Mouse (Mus musculus): ENCODE measurements around the gene Snrnp48.

Gene Snrnp48

DNA sequence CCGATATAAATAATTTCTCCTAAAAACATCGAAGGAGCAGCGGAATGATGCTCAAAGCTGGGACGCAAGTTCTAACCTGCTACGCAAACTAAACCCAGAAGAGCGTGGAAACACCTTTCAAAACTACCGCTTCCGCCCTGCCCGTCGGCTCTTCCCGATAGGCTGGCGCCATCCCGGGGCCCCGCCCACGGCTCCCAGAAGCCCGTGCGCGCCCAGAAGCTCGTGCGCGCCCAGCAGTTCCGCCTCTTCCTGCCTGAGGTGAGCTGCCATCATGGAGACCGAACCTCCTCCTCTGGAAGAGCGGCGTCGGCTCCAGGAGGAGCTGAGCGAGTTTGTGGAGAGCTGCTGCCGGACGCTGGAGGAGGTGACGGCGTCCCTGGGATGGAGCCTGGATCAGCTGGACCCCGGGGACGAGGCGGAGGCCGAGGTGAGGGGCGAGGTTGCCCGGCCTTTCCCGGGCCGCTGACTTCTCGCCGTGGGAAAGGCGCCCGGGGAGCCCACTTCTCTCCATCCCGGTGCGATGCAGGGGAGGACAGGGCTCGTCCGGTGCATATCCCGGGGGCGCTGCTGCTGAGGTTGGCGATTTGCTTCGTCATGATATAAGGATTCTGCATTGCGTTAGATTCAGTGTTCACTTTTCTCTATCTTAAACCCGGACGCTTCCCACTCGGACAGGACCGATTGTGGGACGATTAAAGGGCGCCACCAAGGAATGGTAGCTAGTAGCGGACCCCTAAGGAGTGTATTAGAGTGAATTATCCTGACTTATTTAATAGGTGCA is at the start of gene Snrnp48:
TSS of gene Snrnp48 (plus strand) at position 237 of the 781 bp plus-strand sequence.
- peak; percentile 72 for DNase-seq (ENCODE audit: low read depth, low spot score)

DNA sequence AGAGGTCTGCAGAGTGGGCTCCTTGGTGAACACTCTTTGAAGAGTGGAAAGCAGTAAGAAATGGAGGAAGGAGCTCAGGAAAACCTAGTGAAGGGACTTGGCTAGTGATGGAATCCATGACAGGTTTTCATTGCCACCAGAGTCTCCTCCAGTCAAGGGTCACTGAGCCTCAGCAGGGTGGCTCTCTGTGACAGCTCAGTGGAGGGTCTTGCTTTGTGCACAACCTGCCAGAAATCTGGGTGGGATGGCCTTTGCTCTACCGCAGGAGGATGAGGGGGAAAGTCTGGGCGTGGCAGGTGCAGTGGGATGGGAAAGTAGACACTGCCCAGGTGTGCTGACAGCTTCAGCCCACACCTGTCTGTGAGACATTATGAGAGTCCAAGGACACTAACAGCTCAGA is 49.2 kb upstream of the Snrnp48 start:
- DNase-seq (ENCODE audit: low read depth, low spot score), result no peak

DNA sequence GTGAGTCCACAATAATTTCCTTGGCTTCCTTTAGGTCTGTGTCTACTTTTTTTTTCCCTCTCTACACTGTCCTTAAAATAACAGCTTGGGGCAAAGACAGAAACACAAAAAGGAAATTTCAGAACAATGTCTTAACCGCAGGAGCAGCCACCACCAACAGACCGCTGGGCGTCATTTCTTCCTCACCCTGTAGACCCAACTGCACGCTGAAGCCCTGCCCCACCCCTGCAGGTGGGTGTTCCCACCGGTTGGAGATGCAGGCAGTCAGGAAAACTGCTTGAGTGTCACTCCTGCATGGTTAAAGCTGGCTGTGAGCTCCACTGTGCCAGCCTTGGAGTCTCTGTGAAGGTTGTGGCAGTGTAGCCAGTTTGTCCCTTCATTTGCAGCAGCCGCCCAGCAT is 47.1 kb upstream of the Snrnp48 start:
- DNase-seq (ENCODE audit: low read depth, low spot score), result no peak

DNA sequence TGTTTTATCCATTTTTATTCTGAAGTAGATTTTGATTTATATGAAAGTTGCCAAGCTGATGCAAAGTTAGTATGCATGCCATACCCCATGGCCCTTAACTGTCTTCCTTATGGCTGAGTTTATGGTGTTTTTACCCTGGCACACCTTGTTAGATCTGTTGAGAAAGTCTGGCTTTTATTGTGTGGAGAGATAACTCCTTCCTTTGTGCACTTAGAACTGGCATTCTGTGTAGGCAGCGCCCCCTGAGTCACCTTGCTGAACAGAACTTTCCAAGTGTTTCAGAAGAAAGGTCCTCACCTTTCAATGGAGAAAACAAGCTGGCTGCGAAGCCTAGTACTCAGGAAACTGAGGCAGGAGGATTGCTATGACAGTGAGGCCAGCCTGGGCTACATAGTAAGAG is 42.7 kb upstream of the Snrnp48 start:
- no peak for DNase-seq (ENCODE audit: low read depth, low spot score)

DNA sequence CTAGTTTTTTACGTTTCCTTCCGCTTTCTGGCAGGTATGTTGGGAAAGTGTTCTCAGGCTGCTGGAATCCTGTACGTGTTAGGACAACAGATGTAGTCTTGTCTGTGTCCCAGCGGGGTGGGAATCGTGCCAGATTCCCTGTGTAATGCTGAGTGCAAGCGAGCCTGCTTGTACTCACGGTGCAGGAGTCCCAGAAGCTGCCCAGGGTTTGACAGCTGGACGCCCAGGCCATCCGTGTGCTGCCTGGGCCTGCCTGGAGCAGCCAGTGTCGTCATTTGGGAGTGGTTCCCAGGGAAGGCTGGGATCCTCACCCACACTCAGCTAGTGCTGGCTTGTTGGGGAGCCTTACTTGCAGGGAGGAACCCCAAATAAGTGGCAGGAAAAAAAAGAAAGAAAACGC is 42.1 kb upstream of the Snrnp48 start:
- no peak for DNase-seq (ENCODE audit: low read depth, low spot score)

DNA sequence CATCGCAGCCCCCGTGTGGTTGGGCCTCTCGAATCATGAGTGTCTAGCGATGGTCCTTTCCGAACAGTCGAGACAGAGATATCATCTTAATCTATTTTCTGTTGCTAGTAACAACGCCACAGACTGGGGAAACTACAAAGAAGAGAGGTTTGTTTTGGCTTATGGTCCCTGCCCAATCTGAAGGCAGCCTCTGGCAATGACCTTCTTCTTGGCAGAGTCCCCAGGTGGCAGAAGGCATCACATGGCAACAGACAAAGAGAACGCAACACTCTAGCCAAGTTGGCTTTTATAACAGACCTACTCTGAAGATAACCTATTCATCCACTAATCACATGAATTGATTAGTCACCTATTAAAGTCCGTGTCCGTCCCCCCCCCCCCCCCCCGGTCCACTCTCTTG is 39.8 kb upstream of the Snrnp48 start:
- no peak for DNase-seq (ENCODE audit: low read depth, low spot score)

DNA sequence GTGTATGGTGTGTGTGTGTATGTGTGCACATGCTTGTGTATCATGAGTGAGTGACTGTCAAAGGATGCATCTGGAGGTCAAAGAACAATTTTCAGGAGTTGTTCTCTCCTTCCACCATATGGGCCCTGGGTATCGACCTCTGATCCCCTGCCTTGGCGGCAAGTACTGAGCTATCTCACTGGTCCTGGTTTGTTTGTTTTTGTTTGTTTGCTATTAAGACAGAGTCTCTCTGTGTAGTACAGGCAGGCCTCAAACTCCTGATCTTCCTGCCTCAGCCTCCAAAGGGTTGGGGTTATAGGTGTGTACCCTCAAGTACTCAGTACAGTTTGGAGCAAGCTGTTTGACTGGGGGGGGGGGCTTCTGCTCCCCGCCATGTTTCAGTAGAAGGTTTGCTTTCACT is 37.7 kb upstream of the Snrnp48 start:
- no peak for DNase-seq (ENCODE audit: low read depth, low spot score)

DNA sequence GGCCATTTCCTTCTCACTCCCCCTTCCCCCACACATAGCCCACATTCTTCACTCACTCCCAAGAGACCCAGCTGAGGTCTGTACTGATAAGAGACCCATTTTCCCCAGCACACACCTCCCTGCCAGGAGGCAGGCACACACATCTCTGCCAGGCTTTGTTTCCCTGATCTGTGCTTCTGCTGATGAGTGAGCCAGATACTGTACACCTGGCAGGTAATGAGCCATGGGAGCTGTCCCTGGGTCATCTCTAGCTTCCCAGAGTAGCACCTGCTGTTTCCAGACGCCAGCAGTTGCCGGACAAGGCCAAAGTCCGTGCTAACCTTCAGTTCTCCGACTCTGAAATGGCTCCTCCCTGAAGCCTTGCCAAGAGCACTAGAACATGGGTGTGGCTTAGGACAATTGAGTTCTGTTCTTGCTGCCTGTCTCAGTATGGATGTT is 34.0 kb upstream of the Snrnp48 start:
- no peak for DNase-seq (ENCODE audit: low read depth, low spot score)

DNA sequence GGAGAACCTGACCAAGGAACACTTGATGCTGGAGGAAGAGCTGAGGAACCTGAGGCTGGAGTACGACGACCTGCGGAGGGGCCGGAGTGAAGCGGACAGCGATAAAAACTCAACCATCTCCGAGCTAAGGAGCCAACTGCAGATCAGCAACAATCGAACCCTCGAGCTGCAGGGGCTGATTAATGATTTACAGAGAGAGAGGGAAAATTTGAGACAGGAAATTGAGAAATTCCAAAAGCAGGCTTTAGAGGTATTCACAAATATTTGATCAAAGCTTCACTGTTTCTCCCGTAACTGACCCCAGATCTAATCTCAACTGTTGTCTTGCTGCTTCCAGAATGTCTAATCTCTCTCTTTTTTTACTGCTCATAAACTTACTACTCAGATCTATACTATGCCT is 11.3 kb upstream of the Snrnp48 start:
- no peak for DNase-seq (ENCODE audit: low read depth, low spot score)

DNA sequence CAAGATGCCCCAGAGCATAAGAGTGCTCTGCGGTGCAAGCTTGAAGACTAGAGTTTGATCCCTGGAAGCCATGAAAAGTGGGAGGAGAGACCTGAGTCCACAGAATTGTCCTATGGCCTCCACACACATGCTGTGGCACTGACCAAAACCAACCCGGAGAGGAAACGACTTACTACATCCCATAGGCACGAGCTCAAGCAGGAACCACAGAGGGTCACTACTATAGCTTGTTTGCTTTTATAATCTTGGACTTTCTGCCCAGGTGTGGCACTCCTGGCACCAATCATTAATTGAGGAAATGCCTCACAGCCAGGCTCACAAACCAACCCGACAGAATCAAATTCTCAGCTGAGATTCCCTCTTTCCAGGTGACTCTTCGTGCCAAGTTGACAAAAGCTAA is 3.3 kb upstream of the Snrnp48 start:
- no peak for DNase-seq (ENCODE audit: low read depth, low spot score)

DNA sequence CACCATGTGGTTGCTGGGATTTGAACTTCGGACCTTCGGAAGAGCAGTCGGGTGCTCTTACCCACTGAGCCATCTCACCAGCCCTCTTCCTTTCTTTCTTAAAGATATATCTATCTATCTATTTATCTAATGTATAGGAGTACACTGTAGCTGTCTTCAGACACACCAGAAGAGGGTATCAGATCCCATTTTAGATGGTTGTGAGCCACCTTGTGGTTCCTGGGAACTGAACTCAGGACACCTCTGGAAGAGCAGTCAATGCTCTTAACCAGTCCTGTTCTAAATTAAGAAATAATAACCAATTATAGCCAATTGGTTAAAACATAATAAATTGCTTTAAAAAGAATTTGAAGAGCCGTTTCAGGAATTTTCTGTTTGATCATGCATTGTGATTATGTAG is 567 bp upstream of the Snrnp48 start:
- DNase-seq (ENCODE audit: low read depth, low spot score), result no peak

DNA sequence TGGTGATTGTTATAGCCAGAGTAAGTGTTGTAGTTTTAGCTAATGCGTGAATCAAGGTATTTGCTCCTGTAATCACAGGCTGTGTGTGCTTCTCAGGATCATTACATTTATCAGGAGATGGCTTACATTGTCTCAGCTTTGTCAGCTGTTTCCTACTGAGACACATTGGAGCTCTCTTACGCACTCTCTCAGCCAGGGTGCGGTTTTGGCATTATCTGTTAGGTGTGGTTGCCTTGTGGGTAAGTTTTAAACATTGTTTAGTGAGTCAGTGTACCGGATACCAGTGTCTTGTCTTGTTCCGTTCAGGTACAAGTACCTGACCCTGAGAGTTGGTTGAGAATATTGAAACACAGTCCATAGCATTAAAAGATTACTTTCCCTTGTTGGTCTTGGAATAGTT is 6.4 kb downstream of the Snrnp48 start:
- DNase-seq (ENCODE audit: low read depth, low spot score), result no peak

DNA sequence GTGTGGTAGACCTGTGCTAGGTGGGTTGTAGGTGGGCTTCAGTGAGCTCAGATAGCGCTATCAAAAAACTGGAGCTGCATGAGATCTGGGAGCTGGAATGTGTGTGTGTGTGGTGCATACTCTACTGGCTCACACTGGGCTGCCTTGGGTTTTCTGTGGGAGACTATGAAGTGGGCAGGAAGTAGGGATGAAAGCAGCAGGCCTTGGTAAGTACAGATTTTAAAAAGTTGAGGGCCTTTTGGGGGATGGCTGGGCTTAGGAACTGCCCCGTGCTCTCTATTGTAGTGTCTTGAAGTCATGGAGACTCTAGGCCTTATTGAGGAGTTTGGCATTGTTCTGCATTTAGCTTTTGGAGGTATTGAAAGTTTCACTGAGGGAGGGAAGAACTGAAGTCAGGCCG is 13.9 kb downstream of the Snrnp48 start:
- no peak for DNase-seq (ENCODE audit: low read depth, low spot score)

DNA sequence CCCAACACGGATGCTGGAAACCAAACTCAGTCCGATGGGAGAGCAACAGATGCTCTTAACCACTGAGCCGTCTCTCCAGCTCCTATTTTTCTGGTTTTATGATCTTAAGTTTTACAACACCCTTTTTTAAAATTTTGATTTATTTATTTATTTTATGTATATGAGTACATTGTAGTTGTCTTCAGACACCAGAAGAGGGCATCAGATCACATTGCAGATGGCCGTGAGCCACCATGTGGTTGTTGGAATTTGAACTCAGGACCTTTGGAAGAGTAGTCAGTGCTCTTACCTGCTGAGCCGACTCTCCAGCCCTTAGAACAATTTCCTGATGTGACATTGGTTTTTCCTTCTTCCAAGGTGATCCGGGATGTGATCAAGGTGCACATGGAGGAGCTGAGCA is 15.6 kb downstream of the Snrnp48 start:
- DNase-seq (ENCODE audit: low read depth, low spot score), result no peak

DNA sequence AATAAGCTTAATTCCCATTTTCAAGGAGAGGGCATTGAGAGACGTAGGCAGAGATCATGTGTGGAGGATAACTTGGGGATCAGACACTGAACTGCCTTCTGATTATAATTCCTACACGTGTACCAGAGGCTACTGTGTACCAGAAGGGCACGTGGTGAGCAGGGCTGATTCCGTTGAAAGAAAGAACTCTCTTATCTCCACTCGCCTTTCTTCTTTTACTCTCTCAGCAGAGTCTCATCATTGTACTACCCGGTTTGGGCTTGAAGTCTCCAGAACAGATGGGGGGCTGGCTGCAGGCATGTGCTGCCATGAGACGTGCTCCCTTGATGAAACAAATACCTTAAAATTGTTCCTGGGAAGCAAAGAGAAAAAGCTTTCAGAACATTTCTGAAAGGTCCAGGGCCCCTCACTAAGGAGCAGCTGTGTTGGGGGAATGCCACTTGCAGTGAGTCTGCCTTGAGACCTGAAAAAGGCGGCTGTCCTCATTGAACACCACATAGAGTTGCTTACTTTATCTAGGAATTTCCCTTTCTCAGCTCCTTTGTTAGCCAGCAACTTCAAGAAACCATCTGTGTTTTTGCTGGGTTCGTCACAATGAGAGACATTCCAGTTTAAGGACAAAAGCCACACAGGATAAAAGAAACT is 25.6 kb downstream of the Snrnp48 start:
- DNase-seq (ENCODE audit: low read depth, low spot score), result no peak

DNA sequence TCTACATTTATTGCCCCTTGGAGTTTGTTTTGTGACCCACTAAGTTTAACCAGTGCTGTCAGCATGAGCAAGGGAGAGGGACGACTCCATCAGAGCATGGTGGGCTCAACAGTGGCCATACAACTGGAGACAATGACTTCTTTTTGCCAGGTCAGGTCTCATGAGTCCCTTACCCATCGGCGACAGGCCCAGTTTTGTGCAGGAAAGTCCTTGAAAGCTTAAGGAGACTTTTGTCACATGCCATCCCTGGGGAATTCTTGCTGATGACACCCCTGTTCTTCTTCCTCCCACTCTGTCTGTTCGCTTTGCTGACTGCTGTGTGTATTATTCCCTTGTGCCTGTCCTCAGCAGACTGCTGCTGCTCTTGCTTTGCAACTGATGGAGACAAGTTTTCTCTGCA is 27.7 kb downstream of the Snrnp48 start:
- DNase-seq (ENCODE audit: low read depth, low spot score), result no peak

DNA sequence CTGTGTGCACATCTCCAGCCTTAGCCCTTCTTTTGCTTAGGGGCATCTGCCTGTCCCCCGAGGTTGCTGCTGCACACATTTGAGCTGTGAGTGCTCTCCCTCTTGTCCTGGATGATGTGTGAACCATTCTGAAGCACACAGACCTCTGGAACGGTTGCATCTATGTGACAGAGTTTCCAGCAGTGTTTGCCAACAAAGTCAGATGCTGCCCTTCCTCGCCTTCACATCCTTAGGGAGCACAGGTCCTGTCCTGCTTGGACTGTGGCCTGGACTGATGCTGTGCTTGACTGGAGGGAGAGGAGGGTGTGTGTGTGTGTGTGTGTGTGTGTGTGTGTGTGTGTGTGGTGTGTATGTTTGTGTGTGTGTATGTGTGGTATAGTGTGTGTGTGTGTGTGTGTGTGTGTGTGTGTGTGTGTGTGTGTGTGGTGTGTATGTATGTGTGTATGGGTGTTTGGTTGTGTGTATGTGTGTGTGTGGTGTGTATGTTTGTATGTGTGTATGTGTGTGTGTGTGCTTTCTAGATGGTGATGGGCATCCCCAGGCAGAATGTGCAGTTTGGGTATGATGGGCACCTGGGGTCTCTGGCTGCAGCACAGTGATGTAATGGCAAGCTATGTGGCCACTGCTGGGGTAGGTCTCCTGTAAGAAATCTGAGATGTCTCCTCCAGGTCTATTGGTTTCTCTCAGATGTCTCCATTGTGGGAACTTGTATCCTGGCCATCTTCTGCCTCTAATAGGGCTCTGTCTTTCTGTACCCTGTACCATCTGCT is 28.3 kb downstream of the Snrnp48 start:
- no peak for DNase-seq (ENCODE audit: low read depth, low spot score)

DNA sequence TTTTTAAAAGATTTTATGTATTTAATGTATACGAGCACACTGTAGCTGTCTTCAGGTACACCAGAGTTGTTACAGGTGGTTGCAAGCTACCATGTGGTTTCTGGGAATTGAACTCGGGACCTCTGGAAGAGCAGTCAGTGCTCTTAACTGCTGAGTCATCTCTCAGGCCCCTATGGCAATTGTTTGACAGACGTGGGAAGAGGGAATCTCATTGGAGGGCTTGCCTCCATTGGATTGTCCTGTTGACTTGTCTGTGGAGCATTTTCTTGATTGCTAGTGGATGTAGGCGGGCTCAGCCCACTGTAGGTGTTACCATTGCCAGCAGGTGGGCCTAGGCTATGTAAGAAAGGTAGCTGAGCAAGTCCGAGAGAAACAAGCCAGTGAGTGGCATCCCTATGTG is 29.9 kb downstream of the Snrnp48 start:
- no peak for DNase-seq (ENCODE audit: low read depth, low spot score)

DNA sequence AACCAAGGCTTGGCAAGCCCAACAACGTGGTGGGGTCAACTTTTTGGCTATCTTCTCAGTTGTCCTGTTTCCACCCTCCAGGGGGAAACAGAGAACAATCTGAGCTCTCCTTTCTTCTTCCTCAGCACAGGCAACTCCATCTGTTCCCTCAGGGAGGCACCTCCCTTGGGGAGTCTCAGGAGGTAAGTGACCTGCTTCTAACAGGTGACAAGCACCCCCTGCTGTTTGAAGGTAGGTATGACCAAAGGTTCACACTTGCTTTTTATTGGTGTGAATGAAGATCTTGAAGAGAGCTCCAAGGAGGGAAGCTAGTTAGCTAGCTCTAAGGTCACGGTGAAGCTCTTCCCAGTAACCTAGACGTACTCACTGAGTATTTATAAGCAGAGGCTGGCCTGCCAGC is 30.6 kb downstream of the Snrnp48 start:
- DNase-seq (ENCODE audit: low read depth, low spot score), result no peak

DNA sequence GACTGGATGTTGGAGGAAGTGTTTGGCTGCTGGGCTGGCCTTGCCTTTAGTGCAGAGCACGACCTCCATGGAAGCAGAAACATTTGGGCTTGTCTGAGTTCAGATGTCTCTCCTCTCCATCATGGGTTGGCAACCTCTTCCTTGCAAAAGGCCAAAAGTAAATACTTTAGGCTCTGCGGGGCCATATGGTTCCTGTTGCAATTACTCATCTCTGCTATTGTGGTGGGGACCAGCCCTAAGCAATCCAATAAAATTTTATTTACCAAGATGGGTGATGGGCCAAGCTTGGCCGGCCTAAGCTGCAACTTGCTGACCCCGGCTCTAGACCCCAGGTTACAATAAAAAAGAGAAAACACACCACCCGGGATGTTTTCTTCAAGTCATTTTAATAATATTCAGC is 43.4 kb downstream of the Snrnp48 start:
- DNase-seq (ENCODE audit: low read depth, low spot score), result no peak

DNA sequence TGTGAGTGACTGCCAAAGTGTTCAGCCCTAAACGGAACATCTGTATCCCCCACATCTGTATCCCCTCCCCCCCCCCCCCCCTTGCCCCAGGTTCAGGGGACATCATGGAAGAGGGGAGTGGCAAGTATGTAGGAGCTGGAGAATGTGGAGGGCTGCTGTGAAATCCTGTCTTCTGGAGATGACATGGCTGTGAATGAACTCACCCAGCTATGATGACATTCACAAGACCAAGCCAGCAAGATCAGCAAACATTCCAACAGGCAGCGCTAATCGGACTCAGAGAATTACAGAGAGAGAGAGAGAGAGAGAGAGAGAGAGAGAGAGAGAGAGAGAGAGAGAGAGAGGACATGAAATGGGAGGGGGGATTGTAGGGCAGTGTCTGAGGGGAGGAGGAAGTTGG is 46.5 kb downstream of the Snrnp48 start:
- DNase-seq (ENCODE audit: low read depth, low spot score), result no peak

DNA sequence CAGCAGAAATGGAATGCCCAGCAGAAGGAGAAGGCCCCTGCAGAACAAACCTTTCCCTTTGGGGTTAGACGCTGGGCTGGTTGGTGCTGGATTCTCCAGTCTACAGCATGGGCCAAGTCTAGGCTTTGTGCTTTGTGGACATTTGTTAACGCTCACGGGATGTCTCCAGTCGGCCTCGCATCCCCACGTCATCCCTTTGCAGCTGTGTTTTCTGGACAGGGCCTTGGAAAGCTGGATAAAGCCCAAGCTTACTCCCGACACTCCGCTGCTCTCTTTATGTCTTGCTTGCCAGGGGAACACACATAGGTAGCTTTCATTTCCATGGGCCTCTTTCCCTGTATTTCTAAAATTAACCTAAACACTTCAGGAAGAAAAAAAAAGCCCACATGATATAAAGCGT is 49.0 kb downstream of the Snrnp48 start:
- DNase-seq (ENCODE audit: low read depth, low spot score), result no peak

DNA sequence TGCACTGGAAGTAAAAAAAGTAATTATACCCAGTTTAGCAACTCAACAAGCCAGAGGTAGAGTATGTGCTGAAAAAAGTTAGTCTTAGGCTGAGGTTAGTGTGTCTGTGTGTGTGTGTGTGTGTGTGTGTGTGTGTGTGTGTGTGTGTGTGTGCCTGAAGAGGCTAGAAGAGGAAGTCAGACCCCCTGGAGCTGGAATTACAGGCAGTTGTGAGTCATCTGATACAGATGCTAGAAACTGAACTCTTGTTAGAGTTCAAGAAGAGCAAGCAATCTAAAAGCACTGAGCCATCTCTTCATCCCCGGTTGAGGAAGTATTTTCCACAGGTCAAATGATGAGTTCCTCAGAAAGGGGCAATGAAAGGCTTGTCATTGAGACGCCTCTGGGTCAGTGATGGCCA is 54.2 kb downstream of the Snrnp48 start:
- DNase-seq (ENCODE audit: low read depth, low spot score), result no peak
